Mouse (Mus musculus) adrenal gland, postnatal 36 days (tissue): ENCODE measurements around the gene Nacc1. TPM values are rescaled to one million over a fixed set of nuclear protein-coding genes. Genes with fewer than 3 reads are reported as not detected.
"Not testable (repeated sequence)": the region's sequence is repeated elsewhere in the genome, so short reads cannot be mapped to it uniquely, and the experiment has no call there.

Experiments used
- DNase-seq, 2 experiments: peaks; one replicate each; pipeline ENCODE4 v3.0.0; 2021; ENCODE audit warnings: mixed read lengths in 1 of 2
- total RNA-seq, 2 experiments: library from RNA; stranded (reverse); gene quantifications; 2 replicates each; pipeline ENCODE4 v1.2.3; 2021

Nacc1 gene
- total RNA-seq, 2 experiments from 2014 or later, result 73.9 to 80.0 TPM

- peak; percentile 62 to 77 for DNase-seq
These were observed 11.3 kb upstream of the Nacc1 start for GRCm38 (mm10) chr8:84698929-84699401.

DNA sequence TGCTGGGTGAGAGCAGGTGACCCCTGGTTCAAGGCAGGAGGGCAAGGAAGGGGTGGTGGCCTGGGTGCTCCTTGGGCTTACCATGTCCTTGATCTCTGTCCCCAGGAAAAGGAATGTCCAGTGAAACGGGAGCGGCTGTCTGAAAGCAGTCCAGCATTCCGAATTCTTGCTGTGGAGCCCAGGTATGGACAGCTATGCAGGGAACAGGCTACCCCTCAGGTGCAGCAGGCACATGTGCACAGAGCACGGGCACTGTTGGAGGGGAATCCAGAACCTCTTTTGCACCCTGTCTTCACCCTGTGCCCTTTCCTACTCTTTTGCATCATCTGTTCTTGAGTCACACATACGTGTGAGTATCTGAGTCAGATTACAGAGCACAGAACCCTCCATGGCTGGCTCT, 10.6 kb upstream of the Nacc1 start:
- DNase-seq, result no peak

DNA sequence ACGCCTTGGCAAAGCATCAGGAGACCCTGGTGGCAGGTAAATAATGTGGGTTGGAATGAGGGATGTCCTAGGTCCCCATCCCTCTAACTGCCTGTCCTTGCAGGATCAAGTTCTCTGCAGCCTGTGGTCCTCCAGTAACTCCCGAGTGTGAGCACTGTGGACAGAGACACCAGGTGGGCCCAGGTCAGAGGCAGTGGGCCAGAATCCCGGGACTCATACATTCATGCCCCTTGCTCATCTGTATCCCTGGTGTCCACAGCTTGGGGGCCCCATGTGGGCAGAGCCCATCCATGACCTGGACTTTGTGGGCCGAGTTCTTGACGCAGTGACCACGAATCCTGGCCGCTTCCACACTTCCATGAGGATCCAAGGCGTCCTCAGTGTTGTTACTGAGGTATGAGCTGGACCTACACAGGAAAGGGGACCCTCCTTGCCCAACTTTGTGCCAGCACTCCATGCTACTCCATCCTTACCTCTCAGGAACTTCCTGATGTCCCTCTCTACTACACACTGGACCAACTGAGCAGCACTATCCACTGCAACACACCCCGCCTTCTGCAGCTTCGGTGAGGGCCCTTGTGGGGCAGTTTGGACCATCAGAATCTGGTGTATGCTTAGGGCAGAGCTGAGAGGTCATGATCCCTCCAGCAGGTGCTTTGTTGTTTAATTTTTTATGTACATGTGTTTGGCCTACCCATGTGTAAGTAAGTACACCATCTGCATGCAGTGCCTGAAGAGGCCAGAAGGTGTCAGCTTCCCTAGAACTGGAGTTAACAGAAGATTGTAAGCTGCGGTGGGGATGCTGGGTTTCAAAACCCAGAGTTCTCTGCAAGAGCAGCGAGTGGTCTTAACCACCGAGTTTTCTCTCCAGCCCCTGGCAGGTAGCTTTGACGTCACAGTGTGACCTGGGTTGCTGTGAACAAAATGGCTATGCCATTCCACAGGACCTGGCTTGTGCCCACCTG, 9.8 kb upstream of the Nacc1 start:
- DNase-seq, result no peak

DNA sequence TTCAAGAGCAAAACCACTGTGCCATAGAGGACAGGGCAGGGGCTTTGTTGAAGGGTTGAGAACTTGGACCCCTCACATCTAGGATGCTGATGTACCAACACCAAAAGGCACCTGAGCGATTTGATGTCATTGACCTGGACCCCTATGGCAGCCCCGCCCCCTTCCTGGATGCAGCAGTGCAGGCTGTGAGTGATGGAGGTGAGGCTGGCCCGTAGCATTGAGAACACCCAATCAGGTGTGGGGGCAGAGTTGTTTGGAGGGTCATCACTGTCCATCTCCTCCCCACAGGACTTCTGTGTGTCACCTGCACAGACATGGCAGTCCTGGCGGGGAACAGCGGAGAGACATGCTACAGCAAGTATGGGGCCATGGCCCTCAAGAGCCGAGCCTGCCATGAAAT, 7.5 kb upstream of the Nacc1 start:
- DNase-seq, result no peak

GRCm38 (mm10) chr8:84693332-84693731, 5.7 kb upstream of the Nacc1 start:
- no peak for DNase-seq

DNA sequence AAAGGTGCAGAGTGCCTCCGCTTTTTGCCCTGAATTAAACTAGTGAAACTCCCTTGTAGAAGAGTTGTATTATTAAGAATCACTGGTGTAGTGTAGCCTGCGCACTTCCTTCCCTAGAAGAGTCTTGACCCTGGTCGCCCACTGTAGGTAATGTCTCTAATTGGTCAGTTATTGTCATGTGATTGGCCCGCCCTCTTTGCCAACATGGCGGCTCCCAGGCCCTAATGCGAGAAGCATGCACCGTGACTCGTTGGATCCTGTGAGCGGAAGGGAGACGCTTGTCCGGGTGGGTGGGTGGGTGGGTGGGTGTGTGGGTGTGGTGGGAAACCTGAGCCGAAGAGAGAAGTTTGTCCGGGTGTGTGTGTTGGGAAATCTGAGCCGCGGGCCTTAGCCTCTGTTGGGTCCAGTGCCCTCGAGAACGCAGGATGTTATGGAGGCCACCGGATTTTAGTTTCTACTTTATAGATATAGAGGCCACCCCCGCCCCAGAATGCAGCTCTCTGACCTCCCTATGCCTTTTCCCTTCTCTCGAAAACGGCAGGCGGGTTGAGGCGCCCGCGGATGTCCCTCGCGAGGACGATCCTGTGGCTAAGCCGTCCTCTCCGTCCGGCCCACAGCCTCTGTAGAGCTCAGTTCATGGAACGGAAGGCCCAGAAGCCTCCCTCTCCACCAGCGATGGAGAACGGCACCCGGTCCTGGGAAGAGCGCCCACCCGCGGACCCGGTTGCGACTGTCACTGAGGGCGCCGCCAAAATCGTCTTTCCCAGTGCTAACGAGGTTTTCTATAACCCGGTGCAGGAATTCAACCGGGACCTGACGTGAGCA, 1.6 kb upstream of the Nacc1 start:
- peak; percentile 90 to 91 for DNase-seq

- DNase-seq, result peak; percentile 54 to 56
These were observed 508 bp downstream of the Nacc1 start for GRCm38 (mm10) chr8:84687003-84687704.

DNA sequence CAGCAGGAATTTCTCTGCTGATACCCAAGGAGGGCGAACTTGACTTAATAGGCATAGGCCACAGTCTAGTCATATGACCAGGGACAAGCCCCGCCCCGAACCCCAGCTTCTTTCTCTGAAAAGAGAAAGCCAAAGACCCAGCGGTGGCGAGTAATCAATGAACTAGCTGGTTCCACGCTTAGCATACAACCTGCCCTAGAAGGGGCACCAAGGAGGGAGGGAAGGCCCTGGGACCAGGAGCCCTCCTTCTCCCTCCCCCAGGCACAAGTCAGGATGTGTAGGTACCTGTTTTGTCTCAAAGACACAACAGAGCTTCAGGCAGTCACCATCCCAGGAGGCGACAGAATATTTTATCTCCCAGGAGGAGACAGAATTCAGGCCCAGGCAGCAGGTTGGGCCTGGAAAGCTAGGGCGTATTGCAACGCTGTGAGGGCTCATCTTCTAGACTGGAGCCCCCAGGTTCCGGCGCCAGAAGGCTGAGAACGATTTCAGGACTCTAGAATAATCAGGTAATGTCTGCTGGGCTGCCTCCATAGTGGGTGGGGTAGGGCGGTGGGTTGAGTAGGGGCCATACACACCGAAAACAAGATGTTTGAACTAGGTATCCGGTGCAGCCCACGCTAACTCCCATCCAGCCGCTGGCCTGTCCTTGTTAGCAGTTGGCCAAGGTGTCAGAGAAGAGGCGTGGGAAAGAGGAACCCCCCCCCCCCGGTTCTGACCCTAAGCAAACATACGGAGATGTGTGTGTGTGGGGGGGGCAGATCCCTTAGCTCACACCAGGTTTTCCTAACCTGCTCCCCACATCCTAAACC, 1.3 kb downstream of the Nacc1 start, which contains the start of gene Trmt1:
Gene Trmt1 (plus strand): TSS at position 117 of the 812 bp plus-strand sequence.
- peak; percentile 60 to 65 for DNase-seq

DNA sequence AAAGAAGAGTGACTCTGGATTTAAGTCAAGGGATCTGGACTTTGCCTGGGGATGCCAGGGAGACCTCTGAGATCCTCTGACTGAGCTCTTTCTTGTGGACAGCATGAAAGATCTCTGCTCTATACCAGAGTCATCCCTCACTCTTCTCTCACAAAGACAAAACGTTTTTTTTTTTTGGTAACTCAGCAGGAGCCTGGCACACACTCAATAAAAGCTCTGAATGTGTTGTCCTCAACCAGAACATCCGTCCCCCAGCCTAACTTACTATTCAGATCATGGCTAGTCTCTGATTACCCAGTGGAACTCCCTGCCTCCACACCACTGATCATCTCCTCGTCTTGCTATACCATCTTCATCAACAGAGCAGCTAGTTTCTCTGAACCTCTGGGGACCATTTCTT, 3.1 kb downstream of the Nacc1 start:
- no peak for DNase-seq

GRCm38 (mm10) chr8:84682257-84682656, 5.4 kb downstream of the Nacc1 start:
- DNase-seq, result no peak

GRCm38 (mm10) chr8:84681476-84681875, 6.2 kb downstream of the Nacc1 start:
- no peak for DNase-seq

DNA sequence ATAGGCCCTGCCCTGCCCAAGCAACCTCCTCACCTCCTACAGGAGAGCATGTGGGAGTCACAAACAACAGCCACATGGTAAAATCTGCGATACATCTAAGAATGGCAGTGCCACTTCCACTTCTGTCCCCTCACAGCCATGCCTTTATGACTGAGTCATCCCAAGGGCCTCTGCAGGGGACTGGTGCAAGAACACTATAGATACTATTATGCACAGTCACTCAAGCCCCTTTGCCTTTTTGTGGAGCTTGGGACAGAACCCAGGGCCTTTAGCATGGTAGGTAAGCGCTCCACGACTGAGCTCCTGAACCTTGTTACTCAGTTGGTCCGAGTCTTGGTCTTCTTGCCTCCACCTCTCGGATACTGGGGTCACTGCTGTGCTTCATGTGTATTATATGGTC, 10.4 kb downstream of the Nacc1 start:
- DNase-seq, result no peak

DNA sequence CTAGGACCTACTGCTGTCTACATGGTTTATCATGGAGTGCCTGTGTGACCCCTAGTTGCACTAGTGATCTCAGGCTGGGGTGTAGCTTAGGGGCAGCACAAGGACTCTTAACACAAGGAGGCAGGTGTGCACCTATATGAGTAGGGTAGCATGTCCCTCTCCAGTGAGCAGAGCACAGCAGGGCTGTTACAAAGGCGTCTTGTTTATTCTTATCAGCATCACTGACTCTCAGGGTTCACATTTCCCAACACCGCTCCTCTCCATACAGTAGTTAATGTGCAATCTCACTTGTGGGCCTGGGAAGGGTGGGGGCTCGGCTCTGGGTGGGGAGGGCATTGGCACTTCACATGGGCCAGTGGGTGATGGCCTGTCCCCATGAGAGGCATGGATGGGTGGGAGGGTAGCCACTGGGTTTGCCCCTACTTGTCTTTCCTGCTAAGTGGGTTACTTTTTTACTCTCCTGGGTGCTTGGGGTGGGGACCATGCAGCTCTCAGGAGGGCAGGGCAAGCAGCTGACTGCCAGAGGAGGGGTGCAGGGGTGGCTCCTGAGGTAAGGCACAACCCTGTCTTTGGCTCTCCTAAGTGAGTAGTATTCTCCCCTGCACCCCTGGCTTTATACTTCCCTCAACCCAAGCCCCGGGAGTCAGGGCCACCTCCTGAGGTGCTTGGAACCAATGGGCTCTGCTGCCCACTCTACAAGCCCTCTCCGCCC, 17.2 kb downstream of the Nacc1 start:
- DNase-seq, result not testable (repeated sequence)

DNA sequence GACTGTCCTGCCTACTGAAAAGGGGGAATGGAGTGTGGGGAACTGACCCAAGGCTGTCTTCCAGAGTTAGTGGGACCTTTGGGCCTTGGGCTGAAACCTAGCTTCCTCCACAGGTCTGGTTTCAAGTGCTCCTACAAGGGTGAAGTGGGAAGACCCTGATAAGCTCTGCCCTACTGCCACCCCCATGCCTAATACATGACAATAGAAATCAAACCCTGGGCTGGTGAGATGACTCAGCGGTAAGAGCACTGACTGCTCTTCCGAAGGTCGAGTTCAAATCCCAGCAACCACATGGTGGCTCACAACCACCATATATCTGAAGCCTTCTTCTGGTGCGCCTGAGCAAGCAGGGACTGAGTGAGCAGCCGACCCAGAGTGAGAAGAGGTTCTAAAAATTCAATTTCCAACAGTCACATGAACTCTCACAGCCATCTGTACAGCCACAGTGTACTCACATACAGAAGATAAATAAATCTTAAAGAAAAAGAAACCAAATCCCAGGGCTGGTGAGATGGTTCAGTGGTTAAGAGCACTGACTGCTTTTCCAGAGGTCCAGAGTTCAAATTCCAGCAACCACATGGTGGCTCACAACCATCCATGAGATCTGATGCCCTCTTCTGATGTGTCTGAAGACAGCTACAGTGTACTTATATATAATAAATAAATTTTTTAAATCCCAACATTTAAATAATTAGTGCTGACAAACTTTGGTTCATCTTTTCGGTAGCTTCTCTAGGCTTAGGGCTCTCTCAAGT, 18.8 kb downstream of the Nacc1 start:
- DNase-seq, result no peak

DNA sequence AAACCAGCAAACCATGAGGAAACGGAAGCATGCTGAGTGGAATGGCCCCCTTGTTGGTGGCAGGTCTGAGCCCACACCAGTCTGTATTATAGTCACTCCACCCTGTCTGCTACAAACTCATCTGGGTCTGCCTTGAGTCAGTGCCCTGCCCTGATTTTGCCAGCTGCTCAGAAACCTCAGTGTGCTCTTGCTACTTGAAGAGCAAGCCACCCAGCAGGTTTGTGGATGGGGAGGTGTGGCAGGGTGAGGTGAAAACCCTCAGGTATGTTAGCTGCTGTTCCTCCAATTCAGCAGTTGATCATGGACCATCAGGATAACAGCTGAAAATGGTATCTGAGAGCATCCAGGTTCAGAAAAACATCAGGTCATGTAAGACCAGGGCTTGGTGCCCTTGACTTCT, 19.6 kb downstream of the Nacc1 start:
- DNase-seq, result no peak

GRCm38 (mm10) chr8:84665385-84665893, 22.2 kb downstream of the Nacc1 start:
- DNase-seq, result no peak

DNA sequence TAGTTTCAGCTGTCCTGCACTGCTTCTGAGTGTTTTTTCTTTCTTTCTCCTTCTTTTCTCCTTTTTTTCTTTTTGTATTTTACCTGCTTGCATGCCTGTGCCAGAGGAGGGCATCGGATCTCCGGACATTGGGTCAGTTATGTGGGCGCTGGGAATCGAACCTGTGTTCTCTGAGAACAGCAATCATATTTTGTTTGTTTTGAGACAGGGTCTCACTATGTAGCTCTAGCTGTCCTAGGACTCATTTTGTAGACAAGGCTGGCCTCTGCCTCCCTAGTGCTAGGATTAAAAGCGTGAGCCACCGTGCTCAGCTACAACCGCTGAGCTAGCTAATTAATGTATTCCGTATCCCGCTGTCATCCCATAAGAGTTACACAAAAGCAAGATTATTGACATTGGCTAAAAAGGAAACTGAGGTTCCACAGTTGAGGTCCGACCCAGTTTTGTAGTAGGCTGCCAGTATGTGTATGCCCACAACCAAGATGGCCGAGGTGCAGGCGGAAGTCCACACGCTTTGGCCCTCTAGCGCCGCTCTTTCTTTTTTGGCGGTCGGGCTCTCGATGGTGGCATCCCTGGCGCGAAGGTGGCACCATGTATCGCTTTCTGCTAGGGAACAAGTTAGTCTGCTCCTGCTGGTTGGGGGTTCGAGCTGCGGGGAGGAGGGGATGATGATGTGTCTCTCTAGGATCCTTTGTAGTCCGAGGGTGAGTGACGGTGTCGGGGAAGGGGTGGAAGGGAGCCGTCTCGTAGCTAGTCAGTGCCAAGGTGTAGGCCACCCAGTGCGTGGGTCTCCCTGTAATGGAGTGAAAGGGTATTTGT, 22.9 kb downstream of the Nacc1 start:
- peak; percentile 87 for DNase-seq

DNA sequence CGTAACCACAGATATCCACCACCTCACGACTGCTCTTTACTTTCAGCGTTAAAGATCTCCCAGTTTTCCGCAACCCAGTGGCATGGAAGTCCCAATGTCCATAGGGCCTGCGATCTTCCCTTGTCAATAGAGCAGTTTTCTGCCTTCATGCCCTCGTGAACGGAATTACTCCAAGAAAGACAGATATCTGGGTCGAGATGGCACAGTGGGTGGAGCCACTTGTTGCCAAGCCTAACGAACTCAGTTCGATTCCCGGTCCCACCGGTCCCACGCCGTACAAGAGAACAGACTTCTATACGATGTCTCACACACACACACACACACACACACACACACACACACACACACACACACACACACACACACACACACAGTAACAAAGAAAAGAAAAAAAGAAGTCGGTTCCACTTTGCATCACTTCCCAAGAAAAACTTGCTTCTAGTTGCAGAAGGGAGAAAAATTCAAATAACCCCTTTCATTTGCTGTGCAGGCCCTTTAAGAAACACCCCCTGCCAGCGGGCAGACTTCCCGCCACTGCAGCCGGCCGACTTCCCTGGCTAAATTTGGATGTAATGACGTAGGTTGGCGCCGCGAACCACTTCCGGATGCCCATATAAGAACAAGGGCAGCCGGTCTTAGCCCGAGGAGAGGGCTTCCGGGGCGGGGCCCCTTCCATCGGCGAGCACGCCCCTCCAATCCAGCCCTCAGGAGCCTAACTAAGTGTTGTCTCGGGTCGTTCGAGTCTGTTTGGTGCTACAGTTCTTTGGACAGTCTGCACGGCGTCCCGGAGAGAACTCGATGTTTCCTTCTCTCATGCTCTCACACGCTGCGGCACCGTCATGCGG, 24.0 kb downstream of the Nacc1 start:
- DNase-seq, result peak; percentile 97 to 98
